Mouse (Mus musculus) intestine, embryonic 14.5 days (tissue): ENCODE results near the gene Plekhb2. TPM values are rescaled to one million over a fixed set of nuclear protein-coding genes. Genes with fewer than 3 reads are reported as not detected.

Experiments
- ATAC-seq: fragments of 200-750 bp; cut with Nextera tagmentation; replicated peaks from 2 replicates; pipeline ENCODE4 v1.8.0; 2017; ENCODE audit warnings: low read depth, moderate number of reproducible peaks, moderate TSS enrichment, moderate library complexity; ENCODE audit not compliant: low FRiP score, low TSS enrichment
- DNase-seq: peaks from one replicate; pipeline ENCODE4 v3.0.0-alpha.2; 2018; ENCODE audit warnings: low spot score
- H3K27ac ChIP-seq: fragments of 300-500 bp; sonication (generic); 2 replicates; pipeline ENCODE4 v1.5.1; 2014; ENCODE audit warnings: low read depth, mild to moderate bottlenecking, control low read depth
- H3K27me3 ChIP-seq: fragments of 300-500 bp; sonication (generic); replicated peaks from 2 replicates; pipeline ENCODE4 v1.6.1; 2014; ENCODE audit warnings: low read length, control low read depth; ENCODE audit not compliant: control insufficient read depth, insufficient read depth
- H3K36me3 ChIP-seq: fragments of 300-500 bp; sonication (generic); 2 replicates; pipeline ENCODE4 v1.6.1; 2014; ENCODE audit warnings: low read length, control low read depth; ENCODE audit not compliant: control insufficient read depth, insufficient read depth
- H3K4me1 ChIP-seq: fragments of 300-500 bp; sonication (generic); replicated peaks from 2 replicates; pipeline ENCODE4 v1.6.1; 2014; ENCODE audit warnings: low read length, control low read depth, mixed read lengths; ENCODE audit not compliant: control insufficient read depth, insufficient read depth
- H3K4me2 ChIP-seq: fragments of 300-500 bp; sonication (generic); 2 replicates; pipeline ENCODE4 v1.6.1; 2014; ENCODE audit warnings: low read length
- H3K4me3 ChIP-seq: fragments of 300-500 bp; sonication (generic); 2 replicates; pipeline ENCODE4 v1.5.1; 2014; ENCODE audit warnings: low read depth, low read length, control low read depth, mixed read lengths
- H3K9ac ChIP-seq: fragments of 300-500 bp; sonication (generic); 2 replicates; pipeline ENCODE4 v1.6.1; 2014; ENCODE audit warnings: mild to moderate bottlenecking, low read length
- H3K9me3 ChIP-seq: fragments of 300-500 bp; sonication (generic); 2 replicates; pipeline ENCODE4 v1.6.1; 2016; ENCODE audit warnings: low read length, control low read depth; ENCODE audit not compliant: control insufficient read depth
- WGBS: fragments of 180-500 bp; shearing (Covaris S2); extraction: QIAGEN DNeasy Blood & Tissue Kit; methylation state at CpG from one replicate; pipeline ENCODE4 v1.1.7; 2014; 5-methylcytosine and 5-hydroxymethylcytosine counted together
- polyA plus RNA-seq: library from polyadenylated mRNA; unstranded; fragments of >200 nt; fragmentation: Nextera tagmentation; extraction: Ambion mirVana; gene quantifications from 2 replicates; pipeline ENCODE4 v1.2.1, GENCODE M21; 2014

Gene Plekhb2
- polyA plus RNA-seq: 47.5 and 56.1 TPM in 2 replicates

GRCm38 (mm10) chr1:34849745-34850342 is at the start of gene Plekhb2:
Gene Plekhb2 (plus strand): TSS chr1:34849976.
- no peaks in the 10 kb centered on the region for H3K4me1 ChIP-seq
- peak; percentile 85 for DNase-seq
- H3K27me3 ChIP-seq: no peaks in the 10 kb centered on the region
- peak within 1 kb of the TSS; percentile 81 for H3K4me2 ChIP-seq
- H3K9me3 ChIP-seq: no peaks in the 10 kb centered on the region
- peak within 1 kb of the TSS; percentile 63 for H3K4me3 ChIP-seq
- H3K9ac ChIP-seq: peak within 1 kb of the TSS; percentile 66
- H3K27ac ChIP-seq: 0 out of 2 replicates have a peak within 1 kb of the TSS, but pooled peaks have one; percentile 33
- WGBS: under 1% methylated on average over 35 of the region's 40 CpGs
- peak; percentile 82 for ATAC-seq
- H3K36me3 ChIP-seq: no peaks in the 10 kb centered on the region

- DNase-seq (peak; percentile 80), ATAC-seq (peak; percentile 86)
- Histone ChIP-seq H3K9me3 (no peaks in the 10 kb centered on the region), H3K4me1 (peaks cover 14% of the 10 kb centered on the region), H3K36me3 (no peaks in the 10 kb centered on the region), H3K4me2 (peak overlapping the region; percentile 84), H3K27me3 (no peaks in the 10 kb centered on the region), H3K9ac (peak overlapping the region; percentile 55), H3K4me3 (peak overlapping the region; percentile 58), H3K27ac (no peak overlapping the region)
- WGBS: under 1% methylated on average over 47 of the region's 47 CpGs
Measured at GRCm38 (mm10) chr1:34801616-34802289, 48.0 kb upstream of the Plekhb2 start.

GRCm38 (mm10) chr1:34802290-34802642 is 47.5 kb upstream of the Plekhb2 start:
- H3K27ac ChIP-seq: no peak overlapping the region
- peak overlapping the region; percentile 84 for H3K4me2 ChIP-seq
- ATAC-seq (no peak), DNase-seq (no peak)
- H3K4me1 ChIP-seq: peaks cover 14% of the 10 kb centered on the region
- H3K9ac ChIP-seq: peak overlapping the region; percentile 55
- H3K27me3 ChIP-seq: no peaks in the 10 kb centered on the region
- H3K9me3 ChIP-seq: no peaks in the 10 kb centered on the region
- WGBS: 38% methylated on average over 7 of the region's 7 CpGs
- H3K4me3 ChIP-seq: peak overlapping the region; percentile 58
- H3K36me3 ChIP-seq: no peaks in the 10 kb centered on the region

GRCm38 (mm10) chr1:34804863-34805262 is 44.9 kb upstream of the Plekhb2 start:
- Histone ChIP-seq H3K4me1 (peaks cover 14% of the 10 kb centered on the region), H3K27ac (no peak overlapping the region), H3K27me3 (no peaks in the 10 kb centered on the region), H3K36me3 (peaks cover 1% of the 10 kb centered on the region), H3K9ac (no peak overlapping the region), H3K4me3 (no peak overlapping the region), H3K9me3 (no peaks in the 10 kb centered on the region), H3K4me2 (no peak overlapping the region)
- 98% methylated on average over 7 of the region's 7 CpGs for WGBS
- DNase-seq (no peak), ATAC-seq (no peak)

- ATAC-seq (no peak), DNase-seq (no peak)
- 23% methylated on average over 35 of the region's 35 CpGs for WGBS
- Histone ChIP-seq H3K27ac (no peak overlapping the region), H3K27me3 (no peaks in the 10 kb centered on the region), H3K4me2 (no peak overlapping the region), H3K4me3 (no peak overlapping the region), H3K4me1 (peaks cover 14% of the 10 kb centered on the region), H3K9me3 (no peaks in the 10 kb centered on the region), H3K9ac (no peak overlapping the region), H3K36me3 (peaks cover 13% of the 10 kb centered on the region)
Measured at GRCm38 (mm10) chr1:34805931-34806520, 43.8 kb upstream of the Plekhb2 start.

GRCm38 (mm10) chr1:34808445-34808844 is 41.3 kb upstream of the Plekhb2 start:
- Histone ChIP-seq H3K27me3 (no peaks in the 10 kb centered on the region), H3K27ac (no peak overlapping the region), H3K4me2 (no peak overlapping the region), H3K4me1 (0 out of 2 replicates have a peak, but pooled peaks cover 5% of the 10 kb centered on the region), H3K9ac (no peak overlapping the region), H3K36me3 (peaks cover 36% of the 10 kb centered on the region), H3K9me3 (no peaks in the 10 kb centered on the region), H3K4me3 (no peak overlapping the region)
- ATAC-seq: no peak
- WGBS: 91% methylated on average over 8 of the region's 8 CpGs
- no peak for DNase-seq

GRCm38 (mm10) chr1:34810293-34810692 is 39.5 kb upstream of the Plekhb2 start:
- Histone ChIP-seq H3K27ac (no peak overlapping the region), H3K4me3 (no peak overlapping the region), H3K4me1 (0 out of 2 replicates have a peak, but pooled peaks cover 5% of the 10 kb centered on the region), H3K9me3 (no peaks in the 10 kb centered on the region), H3K36me3 (peaks cover 55% of the 10 kb centered on the region), H3K9ac (no peak overlapping the region), H3K4me2 (no peak overlapping the region), H3K27me3 (no peaks in the 10 kb centered on the region)
- DNase-seq: no peak
- ATAC-seq: no peak
- WGBS: 92% methylated on average over 11 of the region's 11 CpGs

- Histone ChIP-seq H3K4me3 (no peak overlapping the region), H3K4me1 (0 out of 2 replicates have a peak, but pooled peaks cover 4% of the 10 kb centered on the region), H3K27me3 (no peaks in the 10 kb centered on the region), H3K9ac (no peak overlapping the region), H3K27ac (no peak overlapping the region), H3K9me3 (no peaks in the 10 kb centered on the region), H3K36me3 (peaks cover 62% of the 10 kb centered on the region), H3K4me2 (no peak overlapping the region)
- no peak for ATAC-seq
- DNase-seq: no peak
- WGBS: 61% methylated on average over 6 of the region's 6 CpGs
Measured at GRCm38 (mm10) chr1:34811035-34811434, 38.7 kb upstream of the Plekhb2 start.
